Mouse (Mus musculus) CH12.LX (cell line): ENCODE measurements around the gene Retnlb.

Experiments
- CTCF ChIP-seq, 2 experiments: IDR thresholded peaks in 1 of 2; conservative IDR thresholded peaks in 1 of 2; 2 replicates each; pipeline ENCODE4 v1.5.1; 2011 to 2012; ENCODE audit warnings: low read depth in 2 of 2, low read length in 2 of 2, improper control_type of control experiment in 1 of 2, inconsistent platforms in 1 of 2, mild to moderate bottlenecking in 1 of 2, moderate library complexity in 1 of 2
- ELF1 ChIP-seq: IDR thresholded peaks from 2 replicates; pipeline ENCODE4 v1.6.1; 2014; ENCODE audit warnings: low read depth, mild to moderate bottlenecking, inconsistent platforms, low read length, improper control_type of control experiment
- EP300 ChIP-seq: IDR thresholded peaks from 2 replicates; pipeline ENCODE4 v1.6.1; 2011; ENCODE audit warnings: low read length, improper control_type of control experiment
- HCFC1 ChIP-seq: IDR thresholded peaks from 2 replicates; pipeline ENCODE4 v1.6.1; 2012; ENCODE audit warnings: low read depth, mild to moderate bottlenecking, inconsistent platforms, low read length, improper control_type of control experiment
- POLR2A ChIP-seq: IDR thresholded peaks from 2 replicates; pipeline ENCODE4 v1.6.1; 2011; ENCODE audit warnings: low read depth, mild to moderate bottlenecking, improper control_type of control experiment, low read length
- USF1 ChIP-seq: IDR thresholded peaks from 2 replicates; pipeline ENCODE4 v1.6.1; 2014; ENCODE audit warnings: low read depth, mild to moderate bottlenecking, inconsistent platforms, low read length, improper control_type of control experiment
- ZNF384 ChIP-seq: IDR thresholded peaks from 2 replicates; pipeline ENCODE4 v1.6.1; 2012; ENCODE audit warnings: low read depth, low read length, improper control_type of control experiment, inconsistent platforms

GRCm38 (mm10) chr16:48788704-48789185, 27.9 kb upstream of the Retnlb start:
- TF ChIP-seq HCFC1 (no peak), CTCF (conservative IDR thresholded peaks at IDR 0.05 in 1 of 2, IDR thresholded peaks at IDR 0.05 in 1 of 2; ENCODE audit: low read depth in 2 of 2, low read length in 2 of 2) (no peak), ZNF384 (peak; percentile 76), ELF1 (peak; percentile 18; the same call in 1 of the 2 replicates), USF1 (no peak), POLR2A (no peak), EP300 (peak; percentile 92)
